Mouse (Mus musculus) bone marrow macrophage, adult 2 months (primary cell): ENCODE data around the gene Nlgn3.

ENCODE experiments used
- CTCF ChIP-seq: IDR thresholded peaks from 2 replicates; pipeline ENCODE4 v1.5.1; 2012; ENCODE audit warnings: low read depth, mild to moderate bottlenecking, low read length, moderate library complexity
- POLR2A ChIP-seq: IDR thresholded peaks from 2 replicates; pipeline ENCODE4 v1.6.1; 2012; ENCODE audit warnings: mild to moderate bottlenecking, low read depth, low read length, borderline replicate concordance

- TF ChIP-seq CTCF = no peak
- no peak for TF ChIP-seq POLR2A
These were observed 12.9 kb upstream of the Nlgn3 start for GRCm38 (mm10) chrX:101285953-101286670.
